Mouse (Mus musculus) C2C12 (cell line): ENCODE measurements around the gene Kl. TPM values are rescaled to one million over a fixed set of nuclear protein-coding genes. Genes with fewer than 3 reads are reported as not detected.

Experiments
- H3K27me3 ChIP-seq: one replicate; pipeline ENCODE4 v1.6.1; 2011; ENCODE audit not compliant: control insufficient read depth, insufficient read depth, insufficient read length
- H3K36me3 ChIP-seq: one replicate; pipeline ENCODE4 v1.6.1; 2011; ENCODE audit not compliant: control insufficient read depth, insufficient read depth
- H3K4me3 ChIP-seq: one replicate; pipeline ENCODE4 v1.5.1; 2011; ENCODE audit warnings: mild to moderate bottlenecking, control low read depth; ENCODE audit not compliant: poor library complexity, insufficient read depth, severe bottlenecking
- H3K79me2 ChIP-seq: one replicate; pipeline ENCODE4 v1.6.1; 2011; ENCODE audit not compliant: control insufficient read depth, insufficient read depth
- H3K79me3 ChIP-seq: one replicate; pipeline ENCODE4 v1.6.1; 2011; ENCODE audit warnings: low read depth, control low read depth
- H3ac ChIP-seq: one replicate; pipeline ENCODE3; 2011; ENCODE audit warnings: low read depth; ENCODE audit not compliant: control insufficient read depth, insufficient read length
- CEBPB ChIP-seq: IDR thresholded peaks from one replicate; pipeline ENCODE4 v1.6.1; 2011; ENCODE audit warnings: low read depth, mild to moderate bottlenecking, control low read depth, moderate library complexity
- CTCF ChIP-seq: IDR thresholded peaks from one replicate; pipeline ENCODE4 v1.5.1; 2011; ENCODE audit not compliant: control insufficient read depth, insufficient read depth, insufficient read length
- FOSL1 ChIP-seq: IDR thresholded peaks from one replicate; pipeline ENCODE4 v1.8.0; 2011; ENCODE audit warnings: mild to moderate bottlenecking, low read length; ENCODE audit not compliant: poor library complexity, insufficient read depth, severe bottlenecking
- MAX ChIP-seq: IDR thresholded peaks from one replicate; pipeline ENCODE4 v1.6.1; 2011; ENCODE audit warnings: mild to moderate bottlenecking, control low read depth
- MYOD1 ChIP-seq: IDR thresholded peaks from one replicate; pipeline ENCODE4 v1.6.1; 2011; ENCODE audit warnings: low read depth; ENCODE audit not compliant: control insufficient read depth, insufficient read length
- MYOG ChIP-seq: IDR thresholded peaks from one replicate; pipeline ENCODE4 v1.6.1; 2011; ENCODE audit not compliant: control insufficient read depth, insufficient read length; ENCODE audit errors: extremely low read depth
- USF1 ChIP-seq: IDR thresholded peaks from one replicate; pipeline ENCODE4 v1.6.1; 2011; ENCODE audit warnings: low read depth, mild to moderate bottlenecking, control low read depth, moderate library complexity
- polyA plus RNA-seq: library from polyadenylated mRNA; unstranded; fragments of >200 nt; fragmentation: generic; extraction: Trizol; gene quantifications from one replicate; pipeline ENCODE4 v1.2.1, GENCODE M21; 2012; ENCODE audit warnings: missing spikeins

Gene Kl
- polyA plus RNA-seq, 1 experiment, result not detected

DNA sequence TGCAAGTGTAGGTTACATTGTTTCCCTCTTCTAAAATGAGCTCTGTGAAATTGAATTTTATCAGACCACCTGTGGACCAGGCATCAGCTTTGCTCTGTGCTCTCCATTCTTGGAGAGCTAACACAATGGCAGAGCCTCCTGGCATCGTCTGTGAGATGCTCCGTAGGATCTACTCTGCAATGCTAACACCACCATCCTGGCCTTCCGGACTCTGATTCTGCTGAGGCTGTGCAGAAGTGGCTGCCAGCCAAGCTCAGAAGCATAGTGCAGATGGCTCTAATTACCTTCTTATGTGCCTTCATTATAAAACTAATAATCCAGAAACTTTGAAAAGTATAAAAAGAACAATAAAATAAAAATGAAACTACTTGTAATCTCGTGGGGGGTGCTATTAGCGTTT lies 16.2 kb upstream of the Kl start:
- Histone ChIP-seq H3K27me3 (no peaks in the 10 kb centered on the region), H3ac (no peak overlapping the region), H3K4me3 (no peak overlapping the region), H3K79me2 (no peaks in the 10 kb centered on the region), H3K36me3 (no peaks in the 10 kb centered on the region), H3K79me3 (no peaks in the 10 kb centered on the region)
- TF ChIP-seq CEBPB (no peak), FOSL1 (no peak)

DNA sequence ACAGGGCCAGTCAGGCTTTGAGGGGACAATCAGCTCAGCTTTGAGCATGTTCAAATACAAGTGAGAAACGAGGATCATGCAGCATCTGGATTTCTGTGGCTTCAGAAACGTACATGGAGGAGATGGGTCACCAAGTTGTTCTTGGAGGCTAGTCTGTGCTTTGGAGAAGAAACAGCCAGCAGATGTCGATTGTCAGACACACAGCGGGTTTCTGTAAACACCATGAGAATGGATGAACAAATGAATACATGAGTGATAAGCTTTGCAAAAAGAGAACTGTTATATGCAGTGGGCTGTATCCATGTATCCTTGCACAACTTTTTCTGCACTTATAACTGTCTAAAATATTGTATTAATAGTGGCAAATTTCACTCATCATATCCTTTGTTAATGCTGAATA lies 15.6 kb upstream of the Kl start:
- no peak for TF ChIP-seq MYOD1
- H3K27me3 ChIP-seq, result no peaks in the 10 kb centered on the region
- no peak overlapping the region for H3K4me3 ChIP-seq
- no peaks in the 10 kb centered on the region for H3K79me2 ChIP-seq
- H3K36me3 ChIP-seq, result no peaks in the 10 kb centered on the region
- no peaks in the 10 kb centered on the region for H3K79me3 ChIP-seq
- H3ac ChIP-seq, result no peak overlapping the region

DNA sequence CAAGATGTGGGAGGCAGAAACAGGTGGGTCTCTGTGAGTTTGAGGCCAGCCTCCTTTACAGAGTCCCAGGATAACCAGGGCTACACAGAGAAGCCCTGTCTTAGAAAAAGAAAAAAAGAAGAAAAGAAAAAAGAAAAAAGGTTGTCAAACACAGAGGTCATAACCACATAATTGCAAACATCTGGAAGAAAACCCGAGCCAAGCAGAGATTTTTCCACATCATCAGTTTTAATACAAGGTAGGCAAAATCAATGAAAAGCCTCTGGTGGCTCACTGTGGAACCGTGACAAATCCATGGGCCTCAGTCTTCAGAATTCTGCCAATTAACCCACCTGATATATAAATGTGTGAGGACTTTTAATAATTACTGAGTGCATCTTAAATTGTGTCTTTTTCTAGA lies 14.9 kb upstream of the Kl start:
- no peaks in the 10 kb centered on the region for H3K36me3 ChIP-seq
- no peaks in the 10 kb centered on the region for H3K79me2 ChIP-seq
- no peaks in the 10 kb centered on the region for H3K27me3 ChIP-seq
- H3ac ChIP-seq, result no peak overlapping the region
- TF ChIP-seq FOSL1, result no peak
- no peak for TF ChIP-seq MAX
- TF ChIP-seq USF1, result no peak
- TF ChIP-seq CEBPB, result no peak
- H3K4me3 ChIP-seq, result no peak overlapping the region
- H3K79me3 ChIP-seq, result no peaks in the 10 kb centered on the region

DNA sequence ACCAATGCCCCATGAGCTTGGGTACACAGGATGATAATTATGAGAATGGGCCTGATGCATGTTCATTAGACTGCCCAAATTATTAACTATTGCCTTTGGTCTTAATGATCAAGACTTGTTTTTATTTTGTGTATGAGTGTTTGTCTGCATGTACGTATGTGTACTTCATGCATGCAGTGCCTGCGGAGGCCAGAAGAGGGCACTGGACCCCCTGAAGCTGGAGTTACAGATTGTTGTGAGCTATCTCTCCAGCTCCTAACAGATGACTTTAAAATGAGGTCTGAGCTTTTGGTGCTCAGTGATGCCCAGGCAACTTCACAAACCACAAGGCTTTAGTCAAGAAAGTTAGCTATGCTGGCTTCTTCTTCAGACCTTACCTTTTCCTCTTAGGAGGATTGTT lies 6.8 kb upstream of the Kl start:
- Histone ChIP-seq H3K79me3 (no peaks in the 10 kb centered on the region), H3K4me3 (no peak overlapping the region)

DNA sequence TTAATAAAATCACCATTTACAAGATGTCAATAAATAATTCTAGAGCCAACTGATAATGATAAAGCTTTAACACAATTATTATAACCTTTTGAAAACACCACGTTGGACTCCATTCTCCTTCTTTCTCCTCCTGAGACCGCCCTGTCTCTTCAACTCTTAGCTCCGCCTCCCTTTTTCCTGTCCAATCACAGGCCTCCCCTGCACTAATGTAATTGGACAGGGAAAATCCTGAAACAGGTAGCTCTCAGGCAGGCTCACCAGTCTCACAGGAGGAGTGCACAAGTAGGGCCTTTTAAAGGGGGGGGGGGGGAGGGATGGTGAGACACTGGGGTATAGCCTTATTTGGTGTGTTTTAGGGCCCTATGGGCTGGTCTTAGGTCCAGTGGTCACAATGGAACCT lies 3.3 kb upstream of the Kl start:
- no peak overlapping the region for H3K4me3 ChIP-seq
- no peaks in the 10 kb centered on the region for H3K27me3 ChIP-seq
- no peaks in the 10 kb centered on the region for H3K36me3 ChIP-seq
- H3K79me3 ChIP-seq, result no peaks in the 10 kb centered on the region
- no peak for TF ChIP-seq CTCF
- no peak for TF ChIP-seq MAX
- no peak for TF ChIP-seq USF1
- TF ChIP-seq MYOG, result no peak
- TF ChIP-seq CEBPB, result no peak
- TF ChIP-seq MYOD1, result no peak
- TF ChIP-seq FOSL1, result no peak
- no peak overlapping the region for H3ac ChIP-seq
- no peaks in the 10 kb centered on the region for H3K79me2 ChIP-seq

More for the DNA sequence above, 6.8 kb upstream of the Kl start:
- TF ChIP-seq MAX (no peak), MYOG (no peak), USF1 (no peak), FOSL1 (no peak), CEBPB (no peak), MYOD1 (no peak), CTCF (no peak)
- no peak overlapping the region for H3ac ChIP-seq
- H3K79me2 ChIP-seq, result no peaks in the 10 kb centered on the region
- H3K36me3 ChIP-seq, result no peaks in the 10 kb centered on the region
- no peaks in the 10 kb centered on the region for H3K27me3 ChIP-seq

DNA sequence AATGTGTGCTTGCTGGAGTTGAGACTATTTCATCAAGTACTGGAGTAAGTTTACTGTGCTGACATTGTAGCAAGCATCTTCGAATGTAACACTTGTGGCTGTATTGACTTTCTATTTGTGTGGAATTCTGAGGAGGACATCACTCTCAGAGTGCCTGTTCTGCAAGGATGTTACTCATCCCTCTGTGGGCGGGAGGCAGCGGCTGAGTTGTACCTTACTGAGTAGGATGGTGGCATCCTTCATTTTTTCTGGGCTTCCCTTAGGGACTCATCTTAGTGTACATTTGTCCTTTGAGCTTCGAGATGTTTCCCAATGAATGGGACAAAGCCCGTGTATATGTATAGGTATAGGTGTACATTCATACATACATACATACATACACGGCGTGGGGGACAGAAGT lies 1.1 kb upstream of the Kl start:
- no peak overlapping the region for H3ac ChIP-seq
- TF ChIP-seq MYOG, result no peak
- no peak for TF ChIP-seq MAX
- no peak for TF ChIP-seq FOSL1
- no peak for TF ChIP-seq CTCF
- TF ChIP-seq USF1, result no peak
- no peak for TF ChIP-seq MYOD1
- no peaks in the 10 kb centered on the region for H3K79me2 ChIP-seq
- H3K27me3 ChIP-seq, result no peaks in the 10 kb centered on the region
- no peaks in the 10 kb centered on the region for H3K36me3 ChIP-seq
- no peak overlapping the region for H3K4me3 ChIP-seq
- H3K79me3 ChIP-seq, result no peaks in the 10 kb centered on the region
